Mouse (Mus musculus) WW6 (cell line): ENCODE measurements around the gene Vat1.
"Not testable (repeated sequence)": the region's sequence is repeated elsewhere in the genome, so short reads cannot be mapped to it uniquely, and the experiment has no call there.

ENCODE experiments used
- DNase-seq: peaks from one replicate; pipeline ENCODE4 v3.0.0-alpha.2; 2013; ENCODE audit warnings: low read depth, low spot score

The Vat1 gene

DNA sequence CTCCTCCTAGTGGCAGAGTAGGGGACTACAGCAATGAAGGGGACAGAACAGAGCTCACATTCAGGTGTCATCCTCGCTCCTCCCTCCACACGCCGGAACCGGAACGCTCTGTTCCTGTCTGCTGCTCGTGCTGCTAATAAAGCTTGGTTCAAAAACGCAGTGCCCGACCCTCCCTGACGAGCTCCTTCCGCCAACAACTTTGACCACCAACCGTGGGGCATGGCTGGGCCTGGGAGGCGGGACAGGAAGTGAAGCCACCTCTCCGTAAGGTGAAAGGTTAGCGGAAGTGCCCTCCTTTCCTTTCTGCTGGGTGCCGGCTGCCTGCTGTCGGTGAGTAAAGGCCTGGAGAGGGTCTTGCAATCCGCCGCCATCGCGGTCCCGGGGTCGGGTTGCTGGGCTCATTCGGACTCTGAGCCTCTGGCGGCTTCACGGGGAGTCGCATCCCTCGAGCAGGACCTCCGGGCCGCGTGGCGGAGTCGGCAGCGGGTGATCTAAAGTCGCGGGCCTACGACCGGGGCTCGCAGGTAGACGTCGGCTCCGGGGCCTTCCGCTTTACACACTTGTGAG, 23.8 kb downstream of the Vat1 start, which contains the start of gene Rpl27:
TSS of gene Rpl27 (plus strand) at position 172 of the 567 bp plus-strand sequence.
- peak; percentile 100 for DNase-seq

DNA sequence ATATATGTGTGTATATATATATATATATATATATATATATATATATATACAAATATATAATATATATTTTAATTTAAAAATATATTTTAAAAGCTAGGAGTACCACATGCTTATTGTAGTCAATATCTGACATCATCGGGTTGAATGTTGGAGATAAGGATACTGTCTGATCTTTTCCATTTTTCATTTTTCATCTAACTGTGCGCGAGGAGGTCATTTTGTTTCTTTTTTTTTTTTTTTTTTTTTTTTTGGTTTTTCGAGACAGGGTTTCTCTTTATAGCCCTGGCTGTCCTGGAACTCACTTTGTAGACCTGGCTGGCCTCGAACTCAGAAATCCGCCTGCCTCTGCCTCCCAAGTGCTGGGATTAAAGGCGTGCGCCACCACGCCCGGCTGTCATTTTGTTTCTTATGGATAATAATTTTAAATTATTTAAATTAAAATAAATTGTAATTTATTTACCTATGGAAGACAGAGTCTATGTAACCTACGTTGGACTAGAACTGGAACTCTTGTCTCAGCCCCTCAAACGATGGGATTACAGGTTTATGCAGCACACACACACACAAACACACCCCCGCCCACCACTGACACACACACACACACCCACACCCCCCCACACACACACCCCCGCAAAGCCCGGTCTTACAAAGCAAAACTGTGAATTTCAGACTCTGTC, 24.4 kb downstream of the Vat1 start:
- DNase-seq, result not testable (repeated sequence)

DNA sequence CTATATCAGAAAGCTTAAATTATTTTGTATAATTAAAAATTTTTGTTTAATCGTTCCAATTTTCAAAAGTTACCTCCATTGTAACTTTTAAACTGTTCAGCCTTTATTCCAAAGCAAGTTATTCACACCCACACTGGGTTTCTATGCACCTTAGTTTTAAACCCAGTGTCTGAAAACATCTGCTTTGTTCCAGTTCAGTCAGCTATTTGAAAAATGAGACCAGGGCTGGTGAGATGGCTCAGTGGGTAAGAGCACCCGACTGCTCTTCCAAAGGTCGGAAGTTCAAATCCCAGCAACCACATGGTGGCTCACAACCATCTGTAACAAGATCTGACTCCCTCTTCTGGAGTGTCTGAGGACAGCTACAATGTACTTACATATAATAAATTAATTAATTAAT, 28.0 kb downstream of the Vat1 start:
- DNase-seq, result not testable (repeated sequence)

DNA sequence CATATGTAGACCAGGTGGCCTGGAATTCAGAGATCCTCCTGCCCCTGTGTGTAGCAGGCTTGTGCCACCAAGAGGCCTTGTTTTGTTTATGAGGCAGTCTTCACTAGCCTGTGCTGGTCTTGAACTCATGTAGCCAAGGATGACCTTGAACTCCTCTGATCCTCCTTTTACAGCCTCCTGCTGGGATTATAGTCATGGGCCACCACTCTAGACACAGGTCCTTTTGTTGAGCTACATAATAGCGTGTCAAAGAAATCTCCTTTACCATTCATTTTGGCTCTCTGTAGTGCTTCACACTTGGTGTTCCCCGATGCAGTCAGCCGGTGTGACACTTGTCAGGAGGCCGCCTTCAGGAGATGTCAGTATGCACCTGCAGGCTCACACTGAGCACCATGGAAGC, 29.1 kb downstream of the Vat1 start:
- no peak for DNase-seq

DNA sequence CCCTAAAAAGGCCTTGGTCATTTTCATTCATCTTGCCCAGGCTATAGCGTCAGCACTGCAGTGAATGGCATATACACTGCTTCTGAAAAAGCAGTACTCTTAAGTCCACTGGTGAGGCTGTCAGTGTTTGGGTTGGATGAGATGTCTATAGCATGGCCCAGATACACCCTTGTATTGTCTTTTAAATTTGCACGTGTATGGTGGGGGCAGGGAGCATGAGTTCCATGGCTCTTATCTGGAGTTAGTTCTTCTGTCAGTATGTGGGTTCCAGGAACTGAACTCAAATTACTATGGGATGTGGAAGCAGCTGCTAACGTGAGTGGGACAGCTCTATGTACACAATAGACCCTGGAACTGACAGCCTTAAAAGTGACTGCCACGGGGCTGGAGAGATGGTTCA, 30.2 kb downstream of the Vat1 start:
- DNase-seq, result no peak

DNA sequence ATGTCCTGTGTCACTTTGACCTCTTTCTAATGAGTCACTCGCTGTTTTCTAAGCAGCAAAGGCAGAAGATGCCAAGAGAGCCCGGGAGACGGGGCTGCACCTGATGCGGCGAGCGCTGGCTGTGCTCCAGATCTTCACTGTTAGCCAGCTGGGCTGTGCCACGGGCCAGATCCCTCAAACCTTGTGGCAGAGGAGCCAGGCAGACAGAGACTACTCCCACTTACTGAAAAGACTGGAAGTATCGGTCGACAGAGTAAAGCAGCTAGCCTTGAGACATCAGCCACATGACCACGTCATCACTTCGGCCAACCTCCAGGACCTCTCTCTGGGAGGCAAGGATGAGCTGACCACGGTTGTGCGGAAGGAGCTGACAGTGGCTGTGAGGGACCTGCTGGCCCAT, 32.6 kb downstream of the Vat1 start:
- no peak for DNase-seq

DNA sequence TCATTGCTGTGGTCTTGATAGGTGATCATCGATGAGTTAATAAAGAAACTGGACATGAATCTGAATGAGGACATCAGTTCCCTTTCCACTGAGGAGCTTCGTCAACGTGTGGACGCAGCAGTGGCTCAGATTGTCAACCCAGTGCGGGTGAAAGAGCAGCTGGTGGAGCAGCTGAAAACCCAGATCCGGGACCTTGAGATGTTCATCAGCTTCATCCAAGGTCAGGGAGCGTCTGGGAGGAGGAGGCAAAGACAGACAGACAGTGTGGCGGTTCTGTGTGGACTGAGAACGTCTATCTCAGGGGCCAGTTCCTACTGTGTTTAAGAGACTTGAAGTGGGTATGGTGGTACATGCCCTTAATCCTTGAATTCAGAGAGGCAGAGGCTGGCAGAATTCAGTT, 34.7 kb downstream of the Vat1 start:
- DNase-seq, result no peak

DNA sequence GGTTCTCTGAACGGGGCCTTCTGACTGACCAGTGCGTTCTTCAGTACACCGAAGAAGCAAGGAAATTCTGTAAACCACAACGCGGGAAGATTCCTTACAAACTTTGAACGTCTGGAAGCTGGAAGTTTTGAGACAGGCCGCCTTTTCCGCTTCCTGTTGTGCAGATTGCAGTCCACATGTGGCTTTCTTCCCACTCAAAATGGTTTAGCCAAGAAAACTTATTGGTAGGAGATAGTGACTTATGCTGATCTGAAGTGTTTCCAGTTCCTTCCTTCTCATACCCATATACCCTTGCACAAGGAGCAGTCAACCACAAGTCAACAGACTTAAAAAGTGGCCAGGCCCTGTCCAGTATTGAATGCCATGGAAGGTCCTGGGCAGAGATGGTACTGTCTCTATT, 39.9 kb downstream of the Vat1 start:
- DNase-seq, result no peak

DNA sequence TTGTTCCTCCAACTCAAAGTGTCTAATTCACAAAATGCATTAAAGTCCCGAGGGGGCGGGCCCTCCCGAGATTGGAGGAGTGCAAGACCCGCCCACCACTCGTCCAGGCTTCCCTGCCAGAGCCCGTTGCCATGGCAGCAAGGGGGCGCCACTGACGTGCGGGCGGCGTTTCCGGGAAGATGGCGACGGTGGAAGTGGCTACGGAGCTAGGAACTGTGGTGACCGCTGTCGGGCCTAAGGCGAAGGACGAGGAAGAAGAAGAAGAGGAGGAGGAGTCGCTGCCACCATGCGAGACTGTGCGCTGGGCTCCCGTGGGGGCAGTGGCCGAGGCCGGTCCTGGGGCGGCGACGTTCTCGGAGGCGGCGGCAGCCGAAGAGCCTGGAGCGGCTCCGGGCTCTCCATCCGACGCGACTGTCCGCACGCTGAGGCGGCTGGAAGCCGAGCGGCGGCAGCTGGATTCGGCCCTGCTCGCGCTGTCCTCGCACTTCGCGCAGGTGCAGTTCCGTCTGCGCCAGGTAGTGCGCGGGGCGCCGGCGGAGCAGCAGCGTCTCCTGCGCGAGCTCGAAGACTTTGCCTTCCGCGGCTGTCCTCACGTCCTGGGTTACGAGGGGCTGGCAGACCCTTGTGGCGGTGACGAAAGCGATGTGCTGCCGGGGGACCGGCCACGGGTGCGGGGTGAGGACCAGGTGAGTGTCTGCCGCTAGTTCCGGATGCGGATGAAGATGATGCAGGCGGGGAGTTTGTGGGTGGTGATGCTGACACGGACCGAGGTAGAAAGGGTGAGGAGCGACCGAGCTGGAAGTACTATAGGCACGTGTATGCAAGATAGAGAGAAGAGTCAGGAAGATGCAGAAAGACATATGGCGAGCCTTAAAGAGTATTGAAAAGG, 40.9 kb downstream of the Vat1 start, which contains the start of the genes Rundc1 and Ptges3l:
TSS of gene Rundc1 (plus strand) at position 161 of the 889 bp plus-strand sequence.
TSS of gene Ptges3l (minus strand) at position 409 of the 889 bp plus-strand sequence.
- DNase-seq, result peak; percentile 93

DNA sequence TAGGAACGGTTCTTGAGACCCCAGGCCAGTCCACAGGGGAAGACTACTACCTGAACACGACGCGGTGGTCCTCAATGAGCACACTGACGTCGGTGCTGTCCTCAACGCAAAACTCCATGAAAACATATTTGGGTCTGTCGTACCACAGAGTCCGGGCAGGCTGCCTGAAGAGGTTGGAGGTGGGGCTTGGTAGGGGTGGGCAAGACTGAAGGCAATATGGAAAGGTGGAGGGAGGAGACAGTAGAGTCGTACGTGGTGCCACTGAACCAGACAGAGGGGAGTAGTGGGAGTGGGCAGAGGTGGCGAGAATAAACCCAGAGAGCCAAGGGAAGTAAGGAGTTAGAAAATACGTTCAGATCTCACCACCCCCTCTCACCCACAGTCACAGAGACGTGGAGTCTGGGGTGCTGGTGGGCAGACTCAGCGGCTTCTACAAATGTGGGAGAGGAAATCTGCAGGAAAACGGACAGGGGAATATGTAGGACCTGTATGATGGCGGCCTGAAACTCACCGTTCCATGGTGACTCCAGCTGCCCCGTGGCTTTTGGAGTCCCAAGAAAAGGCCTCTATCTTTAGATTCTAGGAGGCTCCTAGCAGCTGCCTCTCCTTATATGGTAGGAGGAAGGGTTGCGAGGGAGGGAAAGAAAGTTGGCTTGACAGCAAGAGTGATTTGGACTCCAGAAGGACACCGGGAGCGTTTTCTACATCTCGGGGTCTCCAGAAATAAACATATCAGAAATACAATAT, 41.8 kb downstream of the Vat1 start, which contains the start of gene Gm27029:
TSS of gene Gm27029 (minus strand) at position 692 of the 747 bp plus-strand sequence.
- no peak for DNase-seq

DNA sequence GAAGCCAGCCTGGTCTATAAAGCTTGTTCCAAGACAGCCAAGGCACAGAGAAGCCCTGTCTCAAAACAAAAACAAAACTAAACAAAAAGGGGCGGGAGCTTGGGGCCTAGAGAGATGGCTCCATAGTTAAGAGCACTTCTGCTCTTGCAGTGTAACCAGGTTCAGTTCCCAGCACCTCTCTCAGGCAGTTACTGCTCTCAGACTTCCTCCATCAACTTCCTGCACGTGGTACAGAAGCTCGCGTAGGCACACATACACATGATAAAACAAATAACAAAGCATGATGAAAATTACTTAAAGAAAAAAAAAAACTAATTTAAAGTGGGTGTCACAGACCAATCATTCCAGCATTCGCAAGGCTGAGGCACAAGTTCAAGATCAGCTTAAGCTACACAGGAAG, 45.9 kb downstream of the Vat1 start:
- no peak for DNase-seq

DNA sequence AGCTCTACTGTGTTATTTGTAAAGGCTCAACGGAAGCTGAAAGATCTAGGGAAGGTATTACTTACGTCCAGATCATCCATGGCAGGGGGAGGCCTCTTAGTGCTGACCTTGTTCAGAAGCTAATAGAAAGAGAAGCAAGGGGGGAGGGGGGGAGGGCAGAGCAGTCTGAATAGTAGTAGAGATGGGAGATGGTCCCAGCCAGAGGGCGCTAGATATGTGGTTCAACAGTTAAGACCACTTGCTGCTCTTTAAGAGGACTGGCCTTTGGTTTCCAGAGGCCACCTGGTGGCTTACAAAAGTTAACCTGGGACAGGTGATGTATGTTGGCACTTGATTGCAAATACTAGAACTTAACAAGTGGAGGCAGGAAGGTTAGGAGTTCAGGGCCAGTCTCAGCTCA, 46.4 kb downstream of the Vat1 start:
- DNase-seq, result no peak

DNA sequence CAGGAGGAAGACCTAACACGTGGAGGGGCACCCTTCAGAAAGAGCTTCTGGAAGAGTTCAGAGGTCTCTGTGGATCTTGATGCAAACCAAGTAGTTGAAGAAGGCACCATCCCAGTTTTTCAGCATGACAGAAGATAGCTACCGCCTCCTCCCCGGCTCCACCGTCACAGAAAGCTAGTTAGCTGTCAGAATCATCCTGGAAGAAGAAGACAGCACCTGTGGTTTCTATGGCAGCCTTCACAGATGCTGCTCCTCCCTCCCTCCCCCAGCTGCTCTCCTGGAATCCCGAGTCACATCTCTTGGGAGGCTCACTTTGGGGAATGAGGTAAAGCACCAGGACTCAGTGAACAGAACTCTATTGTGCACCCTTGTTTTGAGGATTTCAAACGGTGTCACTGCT, 47.0 kb downstream of the Vat1 start:
- DNase-seq, result no peak

DNA sequence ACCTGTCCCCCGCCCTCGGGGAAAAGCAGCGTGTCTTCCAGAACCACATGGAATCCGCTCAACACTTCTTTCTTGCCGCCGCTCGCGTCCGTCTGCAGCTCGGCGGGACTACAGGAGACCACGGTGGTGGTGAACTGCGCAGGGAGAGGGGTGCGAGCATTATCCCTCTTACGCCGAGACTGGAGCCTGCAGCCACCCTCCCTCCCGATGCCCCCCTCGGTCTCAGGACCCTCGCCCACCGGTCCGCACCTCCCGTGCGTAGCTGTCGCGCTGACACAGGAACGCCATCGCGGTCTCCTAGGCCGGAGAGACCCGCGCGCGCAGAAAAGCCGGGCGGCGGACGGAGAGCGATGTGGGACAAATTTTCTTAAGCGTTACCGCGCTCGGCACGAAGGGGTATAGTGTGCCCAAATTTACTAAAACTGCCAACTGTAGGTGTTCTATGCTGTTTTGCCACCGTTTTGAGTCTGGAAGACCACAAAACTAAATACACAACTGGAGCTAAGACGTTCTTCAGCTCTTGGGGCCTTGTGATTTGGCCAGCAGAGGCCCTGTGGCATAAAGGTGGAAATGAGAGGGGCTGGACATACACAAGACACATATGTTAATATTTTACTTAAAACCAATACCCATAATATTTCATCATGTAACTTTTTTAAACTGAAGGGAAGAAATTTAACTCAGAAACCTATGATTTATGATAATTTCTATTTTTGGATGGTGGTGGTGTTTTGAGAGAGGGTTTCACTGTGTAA, 48.8 kb downstream of the Vat1 start, which contains the start of gene Aarsd1:
TSS of gene Aarsd1 (minus strand) at position 515 of the 755 bp plus-strand sequence.
- no peak for DNase-seq

DNA sequence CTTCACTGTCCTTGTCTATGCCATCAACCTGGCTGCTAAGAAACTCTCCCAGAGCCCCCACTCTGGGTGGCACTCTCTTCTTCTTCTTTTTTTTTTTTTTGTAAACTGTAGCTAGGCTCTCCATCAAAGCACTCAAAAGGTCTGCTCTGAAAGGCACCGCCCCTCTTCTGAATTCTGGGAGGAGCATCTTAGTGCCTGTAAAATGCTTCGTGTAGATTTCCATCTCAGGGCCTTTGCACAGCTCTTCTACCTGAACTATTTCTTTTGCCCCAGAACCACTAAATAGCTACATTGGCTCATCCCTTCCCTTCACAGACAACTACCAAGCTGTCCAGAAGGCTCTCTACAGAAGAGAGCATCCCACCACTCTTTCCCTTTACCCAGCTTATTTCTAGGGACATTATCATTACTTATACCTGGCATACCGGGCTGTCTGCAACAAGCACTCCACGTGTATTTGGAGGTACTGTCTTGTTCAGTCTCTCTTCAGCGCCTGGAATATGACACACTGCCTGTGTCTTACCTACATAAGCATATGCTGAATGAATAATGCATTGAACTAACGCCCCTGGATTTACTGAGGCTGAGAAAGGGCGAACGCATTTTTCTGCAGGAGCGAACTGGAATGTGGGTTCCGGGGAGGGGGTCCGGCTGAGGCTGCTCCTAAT, 49.5 kb downstream of the Vat1 start:
- DNase-seq, result no peak

DNA sequence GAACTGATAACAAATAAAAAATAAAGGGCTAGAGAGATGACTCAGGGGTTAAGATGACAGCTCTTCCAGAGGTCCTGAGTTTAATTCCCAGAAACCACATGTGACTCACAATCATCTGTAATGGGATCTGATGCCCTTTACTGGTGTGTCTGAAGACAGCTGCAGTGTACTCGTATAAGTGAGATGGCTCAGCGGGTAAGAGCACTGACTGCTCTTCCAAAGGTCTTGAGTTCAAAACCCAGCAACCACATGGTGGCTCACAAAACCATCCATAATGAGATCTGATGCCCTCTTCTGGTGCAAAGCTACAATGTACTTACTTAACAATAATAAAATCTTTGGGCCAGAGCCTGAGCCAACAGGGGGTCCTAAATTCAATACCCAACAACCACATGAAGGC, 50.7 kb downstream of the Vat1 start:
- no peak for DNase-seq
